Mouse (Mus musculus) brain, embryonic 14.5 days (tissue): ENCODE results near the gene 9330182L06Rik. TPM values are rescaled to one million over a fixed set of nuclear protein-coding genes. Genes with fewer than 3 reads are reported as not detected.

ENCODE experiments used
- DNase-seq: peaks from one replicate; pipeline ENCODE4 v3.0.0-alpha.2; 2011; ENCODE audit warnings: low read depth
- CTCF ChIP-seq: fragments of 200-500 bp; IDR thresholded peaks from 2 replicates; pipeline ENCODE4 v1.5.1; 2012; ENCODE audit warnings: inconsistent platforms, mild to moderate bottlenecking, moderate library complexity, borderline replicate concordance; ENCODE audit not compliant: insufficient read depth, insufficient read length; ENCODE audit errors: extremely low read depth
- POLR2A ChIP-seq: fragments of 200-500 bp; IDR thresholded peaks from 2 replicates; pipeline ENCODE4 v1.6.1; 2012; ENCODE audit warnings: mild to moderate bottlenecking, inconsistent platforms, borderline replicate concordance; ENCODE audit not compliant: poor library complexity, insufficient read depth, insufficient read length, severe bottlenecking; ENCODE audit errors: extremely low read depth
- polyA plus RNA-seq: library from polyadenylated mRNA; depleted of rRNA; stranded (reverse); fragments of >200 nt; gene quantifications from 2 replicates; pipeline ENCODE4 v1.2.3, GENCODE M21; 2012; rRNA removed

9330182L06Rik gene
- polyA plus RNA-seq, result 15.6 and 25.1 TPM in 2 replicates

DNA sequence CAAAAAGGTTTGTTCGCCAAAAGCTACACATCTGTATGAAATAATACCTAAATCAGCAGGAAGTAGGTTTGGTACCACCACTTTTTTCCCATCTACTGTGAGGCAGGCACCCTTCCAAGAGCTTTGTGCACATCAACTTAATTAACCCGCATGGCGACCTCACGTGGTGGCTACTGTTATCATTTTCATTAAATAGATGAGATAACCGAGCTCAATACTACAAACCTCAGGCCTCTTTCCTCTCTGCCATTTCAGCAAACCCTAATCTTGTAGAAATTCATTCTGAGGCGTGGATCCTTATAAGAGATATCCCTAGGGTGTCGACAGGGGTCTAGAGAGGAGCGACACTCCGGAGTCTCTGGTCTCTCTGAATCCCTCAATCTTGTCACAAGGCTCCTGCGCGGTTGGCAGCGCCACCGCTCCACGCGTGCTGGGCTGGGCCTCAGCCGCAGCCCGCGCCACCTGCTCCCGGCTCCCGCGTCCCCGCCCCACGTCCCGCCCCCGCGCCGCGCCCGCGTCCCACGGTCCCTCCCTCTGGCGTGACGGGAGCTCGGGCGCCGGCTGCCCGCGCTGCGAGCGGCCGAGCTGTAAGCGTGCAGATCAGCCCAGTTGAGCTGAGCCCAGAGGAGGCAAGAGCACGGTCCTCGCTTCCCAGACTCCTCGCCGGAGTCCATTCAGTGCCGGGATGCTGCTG is at the start of gene 9330182L06Rik:
Gene 9330182L06Rik (plus strand): TSS at position 533 of the 694 bp plus-strand sequence.
- TF ChIP-seq POLR2A, result peak; percentile 60
- TF ChIP-seq CTCF, result peak; percentile 11; the same call in 1 of the 2 replicates
- peak; percentile 87 for DNase-seq

DNA sequence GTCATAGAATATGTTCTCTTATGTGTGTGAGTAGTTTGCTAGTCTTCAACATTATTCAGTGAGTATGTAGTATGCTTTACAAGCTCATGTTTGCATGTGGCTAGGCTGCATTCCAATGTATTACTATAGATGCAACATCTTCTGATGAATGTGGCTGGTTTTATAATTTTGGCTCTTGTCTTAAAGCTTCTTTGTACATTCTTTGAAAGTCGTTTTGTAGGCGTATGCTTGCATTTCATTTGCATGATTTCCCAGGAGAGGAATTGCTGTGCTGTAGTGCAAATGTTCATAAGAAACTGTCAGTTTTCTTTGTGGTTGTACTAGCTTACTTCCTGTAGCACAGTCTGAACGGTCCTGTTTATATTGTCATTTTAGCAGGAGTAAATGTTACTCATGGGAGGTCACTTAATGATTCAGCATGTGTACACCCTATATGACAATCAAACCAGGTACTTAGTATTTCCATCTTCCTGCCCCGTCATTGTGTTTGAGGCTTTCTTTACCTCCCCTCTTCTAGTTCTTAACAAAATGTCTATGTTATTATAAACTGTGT is 38.4 kb upstream of the 9330182L06Rik start:
- TF ChIP-seq POLR2A (no peak), CTCF (no peak)

DNA sequence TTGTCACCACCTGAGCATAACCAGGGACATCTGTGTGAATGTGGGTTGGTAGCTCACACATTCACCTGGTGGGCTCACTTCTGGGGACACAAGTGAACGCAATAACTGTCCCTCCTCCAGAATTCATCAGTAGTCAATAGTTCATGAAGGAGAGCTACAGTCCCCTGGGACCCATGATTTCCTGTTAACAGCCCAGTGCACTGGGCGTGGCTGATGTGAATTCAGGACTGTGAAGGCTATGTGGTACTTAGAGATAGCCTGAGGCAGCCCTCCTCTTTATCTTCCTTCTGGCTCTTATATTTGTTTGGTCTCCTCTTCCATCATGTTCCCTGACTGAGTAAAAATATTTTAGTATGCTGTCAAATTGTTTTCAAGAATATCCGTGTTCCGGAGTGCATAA is 1.6 kb upstream of the 9330182L06Rik start:
- no peak for DNase-seq
- no peak for TF ChIP-seq POLR2A
- no peak for TF ChIP-seq CTCF

More for the DNA sequence above, 38.4 kb upstream of the 9330182L06Rik start:
- DNase-seq, result no peak

DNA sequence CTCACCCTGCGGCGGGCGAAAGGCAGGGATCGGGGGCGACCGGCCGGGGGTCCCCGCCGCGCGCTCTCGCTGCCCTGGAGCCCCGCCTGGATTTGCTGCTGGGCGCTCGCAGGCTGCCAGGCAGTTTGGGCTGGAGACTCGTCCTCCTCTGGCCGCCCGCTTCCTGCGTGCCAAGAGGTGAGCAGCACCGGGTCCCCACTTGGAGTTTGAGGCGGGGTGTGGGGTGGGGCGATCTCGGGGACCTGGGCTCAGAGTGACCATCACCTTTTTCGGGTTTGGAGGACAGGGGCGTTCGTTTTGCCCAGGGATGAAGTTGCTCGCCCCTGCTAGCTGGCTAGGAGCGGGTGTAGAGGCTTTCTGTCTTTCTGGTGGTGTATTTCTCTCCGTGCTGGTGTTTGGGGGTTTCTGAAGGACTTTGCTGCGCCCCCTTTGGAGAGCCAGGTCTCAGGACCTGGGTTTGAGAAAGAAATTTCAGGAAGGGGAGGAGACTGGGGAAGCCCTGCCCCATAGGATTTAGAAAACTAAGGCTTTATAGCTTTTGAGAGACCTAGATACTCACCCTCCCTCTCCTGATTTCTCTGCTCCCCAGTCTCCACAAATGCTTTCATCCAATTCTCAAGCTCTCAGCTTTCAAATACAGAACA is 484 bp downstream of the 9330182L06Rik start:
- TF ChIP-seq CTCF, result peak; percentile 16; the same call in 1 of the 2 replicates
- no peak for TF ChIP-seq POLR2A
- peak; percentile 61 for DNase-seq

DNA sequence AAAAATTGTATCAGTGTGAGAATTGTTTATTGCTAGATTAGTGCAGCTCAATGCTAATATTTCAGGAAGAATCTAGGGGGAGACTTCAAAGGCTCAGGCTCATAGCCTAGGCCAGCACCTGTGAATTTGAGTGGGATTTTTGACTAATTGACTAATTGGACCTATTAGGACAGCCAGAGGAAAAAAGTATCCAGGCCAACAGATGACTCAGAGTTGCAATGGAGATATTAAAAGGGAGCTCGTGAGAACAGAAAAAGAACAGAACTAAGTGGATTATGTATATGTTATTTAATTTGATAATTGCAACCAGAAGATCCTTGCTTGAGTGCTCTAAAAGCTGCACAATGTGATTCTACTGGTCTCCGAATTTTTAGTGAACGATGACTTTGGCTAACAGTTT is 3.7 kb downstream of the 9330182L06Rik start:
- no peak for TF ChIP-seq POLR2A
- TF ChIP-seq CTCF, result no peak
- no peak for DNase-seq

DNA sequence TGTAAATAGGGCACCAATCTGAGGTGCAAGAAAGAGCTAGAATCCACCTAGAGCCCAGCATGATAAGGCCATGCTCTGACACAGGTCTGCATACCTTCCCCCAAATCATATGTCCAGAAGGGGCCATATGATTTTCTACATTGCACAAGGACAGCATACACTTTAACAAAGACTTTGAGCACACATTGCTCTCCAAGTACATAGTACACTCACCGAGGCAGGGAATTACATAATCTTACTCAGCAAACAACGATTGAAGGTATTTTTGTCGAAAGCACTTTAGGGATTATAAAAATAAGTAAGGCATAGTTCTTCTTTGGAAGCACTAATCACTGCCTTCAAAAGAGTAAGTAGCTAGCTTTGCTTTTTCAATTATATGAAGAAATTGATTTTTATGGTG is 7.1 kb downstream of the 9330182L06Rik start:
- no peak for DNase-seq
- TF ChIP-seq POLR2A, result no peak
- no peak for TF ChIP-seq CTCF

DNA sequence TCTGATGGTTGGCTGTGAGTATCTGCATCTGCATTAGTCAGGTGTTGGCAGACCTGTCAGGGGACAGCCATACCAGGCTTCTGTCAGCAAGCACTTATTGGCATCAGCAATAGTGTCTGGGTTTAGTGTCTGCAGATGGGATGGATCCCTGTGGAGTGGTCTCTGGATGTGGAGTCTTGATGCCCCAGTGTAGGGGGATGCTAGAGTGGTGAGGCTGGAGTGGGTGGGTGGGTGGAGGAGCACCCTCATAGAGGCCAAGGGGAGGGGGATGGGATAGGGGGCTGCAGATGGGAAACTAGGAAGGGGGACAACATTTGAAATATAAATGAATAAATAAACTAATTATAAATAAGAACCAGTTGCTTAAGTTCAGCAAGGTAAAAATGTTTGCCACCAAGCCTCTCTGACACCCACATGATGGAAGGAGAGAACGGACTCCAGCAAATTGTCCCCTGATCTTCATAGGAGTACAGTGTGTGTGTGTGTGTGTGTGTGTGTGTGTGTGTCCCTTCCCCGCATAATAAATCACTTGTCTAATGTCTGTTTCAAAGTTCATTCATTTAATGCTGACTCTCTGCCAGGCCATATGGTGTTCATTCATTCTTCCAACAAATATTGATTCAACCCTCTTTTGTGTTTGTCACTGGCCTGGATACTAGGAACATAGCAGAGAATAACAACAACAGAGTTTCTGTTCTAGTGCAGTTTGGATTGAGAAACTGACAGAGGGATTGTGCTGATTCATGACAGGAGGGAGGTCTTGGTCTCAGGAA is 30.0 kb downstream of the 9330182L06Rik start:
- DNase-seq, result peak; percentile 72
- TF ChIP-seq POLR2A (no peak), CTCF (no peak)

DNA sequence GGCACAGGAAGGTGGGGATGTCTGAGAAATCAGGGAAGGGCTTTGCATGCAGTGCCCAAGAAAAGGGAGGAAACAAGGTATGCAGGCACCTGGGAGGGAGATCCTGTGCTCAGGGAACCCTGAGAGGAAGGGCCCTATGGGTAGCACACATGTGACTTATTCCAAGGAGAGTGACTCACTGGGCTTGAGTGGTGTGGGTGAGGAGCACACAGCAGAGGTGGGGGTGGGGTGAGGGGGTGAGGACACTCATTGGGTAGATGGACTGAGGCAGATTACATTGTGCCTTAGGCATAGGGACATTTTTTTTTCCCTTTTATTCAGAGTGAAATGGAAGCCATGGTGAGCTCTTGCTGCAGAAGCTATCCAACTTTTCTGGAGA is 30.6 kb downstream of the 9330182L06Rik start:
- TF ChIP-seq POLR2A (no peak), CTCF (no peak)
- DNase-seq, result no peak

DNA sequence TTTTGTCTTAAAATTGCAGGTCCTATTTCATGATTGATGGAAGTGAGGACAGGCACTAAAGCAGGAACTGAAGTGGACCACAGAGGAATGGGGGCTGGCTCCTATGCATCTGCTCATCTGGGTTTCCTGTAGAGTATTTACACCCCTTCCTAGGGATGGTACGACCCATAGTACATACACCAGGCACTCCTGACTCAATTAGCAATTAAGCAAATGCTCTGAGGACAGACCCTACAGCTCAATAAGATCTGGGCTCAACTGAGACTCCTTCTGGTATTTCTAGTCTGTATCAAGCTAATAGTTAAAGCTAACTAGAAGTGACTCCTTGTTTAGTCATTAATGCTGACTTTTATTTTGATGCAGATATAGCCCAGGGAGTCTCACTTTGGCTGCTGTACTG is 60.9 kb downstream of the 9330182L06Rik start:
- TF ChIP-seq CTCF (no peak), POLR2A (no peak)
- DNase-seq, result no peak

DNA sequence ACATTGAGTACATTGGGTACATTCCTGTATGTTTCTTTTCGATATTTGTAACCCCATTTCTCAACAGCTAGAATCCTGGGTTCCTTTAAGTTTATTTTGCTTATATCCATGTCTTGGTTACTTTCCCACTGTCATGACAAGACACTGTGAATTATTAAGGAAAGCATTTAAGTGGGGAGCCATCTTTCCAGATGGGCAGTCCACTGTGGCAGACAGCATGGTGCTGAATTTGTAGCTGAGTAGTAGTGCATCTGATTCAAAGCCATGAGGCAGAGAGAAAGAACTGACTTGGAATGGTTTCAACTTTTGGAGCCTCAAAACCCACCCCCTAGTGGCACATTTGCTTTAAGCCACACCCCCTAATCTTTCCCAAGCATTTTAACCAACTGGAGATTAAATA is 61.6 kb downstream of the 9330182L06Rik start:
- no peak for TF ChIP-seq CTCF
- peak; percentile 36 for DNase-seq

DNA sequence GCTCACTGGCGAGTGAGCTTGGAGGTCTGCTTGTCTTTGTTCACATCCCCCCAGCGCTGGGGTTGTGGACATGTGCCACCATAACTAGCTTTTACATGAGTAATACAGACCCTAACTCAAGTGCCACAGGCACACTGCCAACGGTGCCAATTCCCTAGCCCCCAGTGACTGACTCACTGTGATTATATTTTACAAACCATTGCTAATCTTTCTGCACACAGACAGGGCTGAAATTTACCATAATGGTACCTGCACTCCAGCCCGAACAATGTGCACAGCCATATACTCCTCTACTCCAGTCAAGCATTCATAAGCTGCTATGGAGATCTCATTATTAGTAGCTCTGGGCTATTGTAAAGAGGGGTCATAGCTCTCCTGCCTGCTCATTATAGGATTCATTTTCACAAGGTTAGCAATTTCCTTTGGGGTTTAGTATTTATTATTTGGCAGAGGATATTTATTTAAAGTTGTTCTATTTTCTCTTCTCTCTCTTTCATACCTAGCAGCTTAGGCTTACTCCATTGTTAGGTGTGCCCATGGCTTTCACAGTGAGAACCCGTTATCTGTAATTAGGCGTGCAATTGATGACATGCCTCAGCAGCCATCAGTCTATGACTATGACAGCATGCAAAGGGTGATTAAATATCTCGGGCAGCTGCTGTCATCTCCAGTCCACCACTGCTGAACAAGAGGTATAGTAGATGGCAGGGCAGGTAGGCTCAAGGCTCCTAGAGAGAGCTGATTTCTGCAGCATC is 73.0 kb downstream of the 9330182L06Rik start:
- DNase-seq, result peak; percentile 67
- TF ChIP-seq POLR2A (no peak), CTCF (no peak)

DNA sequence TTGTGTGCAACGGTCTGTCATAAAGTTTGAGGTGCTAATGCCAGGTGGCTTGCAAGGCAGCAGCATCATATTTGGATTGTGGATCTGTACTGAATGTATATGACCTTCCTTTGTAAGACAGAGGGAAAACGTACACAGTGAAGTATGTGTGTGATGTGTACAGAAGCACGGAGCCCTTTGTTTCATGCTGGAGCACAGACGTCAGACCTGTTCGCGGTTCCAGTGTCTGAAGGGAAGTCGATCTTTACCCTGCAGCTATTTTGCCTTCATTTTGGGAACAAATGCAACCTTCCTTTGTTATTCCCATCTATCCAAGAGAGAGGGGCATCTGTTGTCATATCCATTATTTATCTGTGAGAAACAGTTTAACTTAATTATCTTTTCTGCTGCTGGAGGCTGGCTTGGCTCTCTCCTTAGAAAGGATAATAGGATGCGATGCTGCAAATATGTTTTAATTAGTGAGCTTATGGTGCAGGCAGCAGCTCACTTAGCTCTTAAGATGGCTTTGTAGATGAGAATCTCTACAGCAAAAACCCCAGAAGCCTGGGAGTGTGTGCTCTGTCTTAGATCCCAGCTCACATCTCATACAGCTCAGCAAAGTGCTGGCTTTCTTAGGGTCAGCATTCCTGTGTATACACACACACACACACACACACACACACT is 73.7 kb downstream of the 9330182L06Rik start:
- DNase-seq, result peak; percentile 78
- TF ChIP-seq CTCF (no peak), POLR2A (no peak)
